Mouse (Mus musculus) intestine, embryonic 15.5 days (tissue): ENCODE data around the gene Dhrs1. TPM values are rescaled to one million over a fixed set of nuclear protein-coding genes. Genes with fewer than 3 reads are reported as not detected.

Source experiments
- ATAC-seq: fragments of 200-750 bp; cut with Nextera tagmentation; 2 replicates; pipeline ENCODE4 v1.8.0; 2017; ENCODE audit warnings: moderate TSS enrichment, moderate library complexity
- H3K27ac ChIP-seq: fragments of 300-500 bp; sonication (generic); 2 replicates; pipeline ENCODE4 v1.5.1; 2015; ENCODE audit warnings: mild to moderate bottlenecking, inconsistent platforms
- H3K27me3 ChIP-seq: fragments of 300-500 bp; sonication (generic); replicated peaks from 2 replicates; pipeline ENCODE4 v1.6.1; 2015; ENCODE audit warnings: inconsistent platforms
- H3K36me3 ChIP-seq: fragments of 300-500 bp; sonication (generic); 2 replicates; pipeline ENCODE4 v1.6.1; 2015; ENCODE audit warnings: inconsistent platforms
- H3K4me1 ChIP-seq: fragments of 300-500 bp; sonication (generic); replicated peaks from 2 replicates; pipeline ENCODE4 v1.6.1; 2015; ENCODE audit warnings: inconsistent platforms
- H3K4me2 ChIP-seq: fragments of 300-500 bp; sonication (generic); replicated peaks from 2 replicates; pipeline ENCODE4 v1.6.1; 2015; ENCODE audit warnings: mild to moderate bottlenecking, inconsistent platforms
- H3K4me3 ChIP-seq: fragments of 300-500 bp; sonication (generic); replicated peaks from 2 replicates; pipeline ENCODE4 v1.5.1; 2015; ENCODE audit warnings: inconsistent platforms
- H3K9ac ChIP-seq: fragments of 300-500 bp; sonication (generic); 2 replicates; pipeline ENCODE4 v1.6.1; 2015; ENCODE audit warnings: inconsistent platforms
- H3K9me3 ChIP-seq: fragments of 300-500 bp; sonication (generic); 2 replicates; pipeline ENCODE4 v1.6.1; 2016; ENCODE audit warnings: inconsistent platforms
- WGBS: fragments of 180-500 bp; shearing (Covaris S2); methylation state at CpG from one replicate; pipeline ENCODE4 v1.1.7; 2015; 5-methylcytosine and 5-hydroxymethylcytosine counted together
- polyA plus RNA-seq: library from polyadenylated mRNA; unstranded; fragments of >200 nt; fragmentation: Nextera tagmentation; extraction: Ambion mirVana; gene quantifications from 2 replicates; pipeline ENCODE4 v1.2.1, GENCODE M21; 2015

The Dhrs1 gene
- polyA plus RNA-seq, 1 experiment from 2014 or later = 99.4 TPM

- Histone ChIP-seq H3K9me3 (no peaks in the 10 kb centered on the region), H3K4me1 (0 out of 2 replicates have a peak, but pooled peaks cover 9% of the 10 kb centered on the region), H3K27ac (no peak overlapping the region), H3K4me3 (no peak overlapping the region), H3K4me2 (no peak overlapping the region), H3K9ac (no peak overlapping the region), H3K27me3 (no peaks in the 10 kb centered on the region), H3K36me3 (no peaks in the 10 kb centered on the region)
- no peak for ATAC-seq
- WGBS = 83% methylated on average over 7 of the region's 7 CpGs
These were observed 14.9 kb downstream of the Dhrs1 start for GRCm38 (mm10) chr14:55730531-55731032.

GRCm38 (mm10) chr14:55730116-55730515, 15.4 kb downstream of the Dhrs1 start:
- no peak overlapping the region for H3K27ac ChIP-seq
- no peak for ATAC-seq
- H3K36me3 ChIP-seq = no peaks in the 10 kb centered on the region
- 0 out of 2 replicates have a peak, but pooled peaks cover 9% of the 10 kb centered on the region for H3K4me1 ChIP-seq
- 82% methylated on average over 7 of the region's 7 CpGs for WGBS
- H3K4me2 ChIP-seq = no peak overlapping the region
- no peaks in the 10 kb centered on the region for H3K27me3 ChIP-seq
- H3K9me3 ChIP-seq = no peaks in the 10 kb centered on the region
- no peak overlapping the region for H3K4me3 ChIP-seq
- no peak overlapping the region for H3K9ac ChIP-seq

GRCm38 (mm10) chr14:55727889-55728685, 17.4 kb downstream of the Dhrs1 start:
- Histone ChIP-seq H3K4me1 (no peaks in the 10 kb centered on the region), H3K9me3 (no peaks in the 10 kb centered on the region), H3K4me3 (no peak overlapping the region), H3K4me2 (no peak overlapping the region), H3K36me3 (no peaks in the 10 kb centered on the region), H3K27ac (no peak overlapping the region), H3K9ac (no peak overlapping the region), H3K27me3 (no peaks in the 10 kb centered on the region)
- 59% methylated on average over 8 of the region's 8 CpGs for WGBS
- no peak for ATAC-seq

- no peaks in the 10 kb centered on the region for H3K9me3 ChIP-seq
These were observed 19.2 kb downstream of the Dhrs1 start for GRCm38 (mm10) chr14:55726261-55726660.

GRCm38 (mm10) chr14:55724411-55724871, 21.0 kb downstream of the Dhrs1 start:
- H3K9me3 ChIP-seq = no peaks in the 10 kb centered on the region
- WGBS = 58% methylated on average over 8 of the region's 8 CpGs
- no peak overlapping the region for H3K27ac ChIP-seq
- no peak for ATAC-seq
- H3K4me3 ChIP-seq = no peak overlapping the region
- no peak overlapping the region for H3K9ac ChIP-seq
- H3K36me3 ChIP-seq = no peaks in the 10 kb centered on the region; the same call in 1 of the 2 replicates
- 0 out of 2 replicates have a peak, but pooled peaks cover 7% of the 10 kb centered on the region for H3K4me1 ChIP-seq
- H3K4me2 ChIP-seq = no peak overlapping the region
- H3K27me3 ChIP-seq = no peaks in the 10 kb centered on the region

More at GRCm38 (mm10) chr14:55726261-55726660, 19.2 kb downstream of the Dhrs1 start:
- Histone ChIP-seq H3K4me3 (no peak overlapping the region), H3K27ac (no peak overlapping the region), H3K27me3 (no peaks in the 10 kb centered on the region), H3K9ac (no peak overlapping the region), H3K4me1 (0 out of 2 replicates have a peak, but pooled peaks cover 2% of the 10 kb centered on the region), H3K36me3 (no peaks in the 10 kb centered on the region), H3K4me2 (no peak overlapping the region)
- ATAC-seq = no peak

- no peak for ATAC-seq
- peaks cover under 1% of the 10 kb centered on the region; the same call in 1 of the 2 replicates for H3K36me3 ChIP-seq
- H3K9ac ChIP-seq = no peak overlapping the region
- WGBS = 89% methylated on average over 7 of the region's 7 CpGs
- no peak overlapping the region for H3K27ac ChIP-seq
- H3K4me1 ChIP-seq = 0 out of 2 replicates have a peak, but pooled peaks cover 7% of the 10 kb centered on the region
- no peaks in the 10 kb centered on the region for H3K27me3 ChIP-seq
- no peaks in the 10 kb centered on the region for H3K9me3 ChIP-seq
- no peak overlapping the region for H3K4me3 ChIP-seq
- no peak overlapping the region for H3K4me2 ChIP-seq
These were observed 22.1 kb downstream of the Dhrs1 start for GRCm38 (mm10) chr14:55723433-55723832.

GRCm38 (mm10) chr14:55722438-55722945, 23.0 kb downstream of the Dhrs1 start:
- H3K9me3 ChIP-seq = no peaks in the 10 kb centered on the region
- H3K27ac ChIP-seq = no peak overlapping the region; the same call in 1 of the 2 replicates
- peak overlapping the region; percentile 89 for H3K4me2 ChIP-seq
- H3K27me3 ChIP-seq = no peaks in the 10 kb centered on the region
- H3K36me3 ChIP-seq = peaks cover 4% of the 10 kb centered on the region; the same call in 1 of the 2 replicates
- WGBS = 50% methylated on average over 8 of the region's 8 CpGs
- H3K9ac ChIP-seq = peak overlapping the region; percentile 81; the same call in 1 of the 2 replicates
- no peak; the same call in 1 of the 2 replicates for ATAC-seq
- 0 out of 2 replicates have a peak, but pooled peaks cover 7% of the 10 kb centered on the region for H3K4me1 ChIP-seq
- H3K4me3 ChIP-seq = peak overlapping the region; percentile 91

GRCm38 (mm10) chr14:55721700-55722437, 23.6 kb downstream of the Dhrs1 start, which contains the start of gene Rabggta:
Gene Rabggta (minus strand): TSS chr14:55722263.
- Histone ChIP-seq H3K4me3 (peak within 1 kb of the TSS; percentile 91), H3K4me2 (peak within 1 kb of the TSS; percentile 89)
- under 1% methylated on average over 50 of the region's 50 CpGs for WGBS

GRCm38 (mm10) chr14:55721076-55721475, 24.4 kb downstream of the Dhrs1 start:
- Histone ChIP-seq H3K4me3 (peak overlapping the region; percentile 91), H3K9me3 (no peaks in the 10 kb centered on the region), H3K27ac (no peak overlapping the region), H3K9ac (peak overlapping the region; percentile 81; the same call in 1 of the 2 replicates), H3K27me3 (no peaks in the 10 kb centered on the region), H3K4me1 (0 out of 2 replicates have a peak, but pooled peaks cover 7% of the 10 kb centered on the region), H3K36me3 (peaks cover 4% of the 10 kb centered on the region; the same call in 1 of the 2 replicates), H3K4me2 (peak overlapping the region; percentile 89)
- WGBS = 71% methylated on average over 6 of the region's 6 CpGs
- no peak for ATAC-seq

More at GRCm38 (mm10) chr14:55721700-55722437, 23.6 kb downstream of the Dhrs1 start, which contains the start of gene Rabggta:
- Histone ChIP-seq H3K9me3 (no peaks in the 10 kb centered on the region), H3K27me3 (no peaks in the 10 kb centered on the region), H3K27ac (peak within 1 kb of the TSS; percentile 93), H3K36me3 (peaks cover 4% of the 10 kb centered on the region; the same call in 1 of the 2 replicates), H3K4me1 (0 out of 2 replicates have a peak, but pooled peaks cover 7% of the 10 kb centered on the region), H3K9ac (peak within 1 kb of the TSS; percentile 81)
- ATAC-seq = peak; percentile 98

GRCm38 (mm10) chr14:55720666-55721065, 24.8 kb downstream of the Dhrs1 start:
- Histone ChIP-seq H3K9ac (no peak overlapping the region), H3K9me3 (no peaks in the 10 kb centered on the region), H3K27ac (no peak overlapping the region), H3K4me3 (no peak overlapping the region), H3K36me3 (peaks cover 4% of the 10 kb centered on the region; the same call in 1 of the 2 replicates), H3K4me2 (peak overlapping the region; percentile 89; the same call in 1 of the 2 replicates), H3K27me3 (no peaks in the 10 kb centered on the region), H3K4me1 (0 out of 2 replicates have a peak, but pooled peaks cover 7% of the 10 kb centered on the region)
- WGBS = 92% methylated on average over 12 of the region's 12 CpGs
- ATAC-seq = no peak

- no peak overlapping the region for H3K9ac ChIP-seq
- H3K4me2 ChIP-seq = no peak overlapping the region
- 0 out of 2 replicates have a peak, but pooled peaks cover 7% of the 10 kb centered on the region for H3K4me1 ChIP-seq
- no peak overlapping the region for H3K4me3 ChIP-seq
- 84% methylated on average over 6 of the region's 6 CpGs for WGBS
- H3K27me3 ChIP-seq = no peaks in the 10 kb centered on the region
- H3K36me3 ChIP-seq = peaks cover 4% of the 10 kb centered on the region; the same call in 1 of the 2 replicates
- no peaks in the 10 kb centered on the region for H3K9me3 ChIP-seq
- no peak overlapping the region for H3K27ac ChIP-seq
- ATAC-seq = no peak
These were observed 25.8 kb downstream of the Dhrs1 start for GRCm38 (mm10) chr14:55719737-55720136.
